Mouse (Mus musculus): ENCODE measurements around the gene Bpifb5. TPM values are rescaled to one million over a fixed set of nuclear protein-coding genes. Genes with fewer than 3 reads are reported as not detected.
"Not testable (repeated sequence)": the region's sequence is repeated elsewhere in the genome, so short reads cannot be mapped to it uniquely, and the experiment has no call there.

The Bpifb5 gene
- total RNA-seq, 2 experiments from 2014 or later = not detected

DNA sequence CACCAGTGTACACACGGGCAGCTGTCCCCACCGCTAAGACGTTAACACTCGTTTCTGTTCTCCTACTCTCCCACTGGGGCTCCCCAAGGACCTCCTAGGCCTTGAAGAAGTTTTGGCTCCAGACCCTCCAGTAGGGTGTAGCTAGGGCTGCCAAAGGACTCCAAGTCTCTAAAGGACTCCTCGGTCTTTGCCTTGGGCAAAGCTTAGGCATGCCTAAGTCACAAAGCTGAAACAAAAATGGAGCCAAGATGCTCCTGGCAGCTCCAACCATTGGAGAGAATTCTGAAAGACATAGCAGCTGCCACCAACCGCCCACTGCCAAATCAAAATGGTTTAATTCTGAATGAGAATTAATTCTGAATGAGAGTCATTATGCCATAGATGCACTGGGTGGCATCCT, 9.9 kb downstream of the Bpifb5 start:
- DNase-seq (ENCODE audit: extremely low spot score in 1 of 2, low spot score in 1 of 2) = peak in 1 of 2 experiments; percentile 24

- DNase-seq (ENCODE audit: extremely low spot score in 1 of 2, low spot score in 1 of 2) = no peak
Observed at GRCm38 (mm10) chr2:154240771-154241170, 17.2 kb downstream of the Bpifb5 start.

DNA sequence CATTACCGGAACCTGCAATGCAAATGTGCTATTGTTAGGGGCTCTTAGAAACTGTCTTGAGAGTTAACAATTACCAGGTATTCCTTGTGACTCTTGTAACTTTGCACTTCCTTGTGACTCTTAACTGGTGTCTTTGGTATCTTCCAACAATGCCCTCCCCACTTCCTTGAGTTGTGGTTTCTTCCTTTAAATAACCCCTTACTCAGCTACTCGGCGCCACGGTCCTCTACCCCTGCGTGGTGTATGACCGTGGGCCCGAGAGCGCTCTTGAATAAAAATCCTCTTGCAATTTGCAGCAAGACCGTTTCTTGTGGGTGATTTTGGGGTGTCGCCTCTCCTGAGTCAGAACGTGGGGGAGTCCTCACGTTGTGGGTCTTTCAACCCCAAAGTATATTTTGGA, 19.2 kb downstream of the Bpifb5 start:
- DNase-seq (ENCODE audit: extremely low spot score in 1 of 2, low spot score in 1 of 2) = not testable (repeated sequence)

GRCm38 (mm10) chr2:154243356-154244036, 20.0 kb downstream of the Bpifb5 start:
- peak in 1 of 2 experiments; percentile 29 for DNase-seq (ENCODE audit: extremely low spot score in 1 of 2, low spot score in 1 of 2)

DNA sequence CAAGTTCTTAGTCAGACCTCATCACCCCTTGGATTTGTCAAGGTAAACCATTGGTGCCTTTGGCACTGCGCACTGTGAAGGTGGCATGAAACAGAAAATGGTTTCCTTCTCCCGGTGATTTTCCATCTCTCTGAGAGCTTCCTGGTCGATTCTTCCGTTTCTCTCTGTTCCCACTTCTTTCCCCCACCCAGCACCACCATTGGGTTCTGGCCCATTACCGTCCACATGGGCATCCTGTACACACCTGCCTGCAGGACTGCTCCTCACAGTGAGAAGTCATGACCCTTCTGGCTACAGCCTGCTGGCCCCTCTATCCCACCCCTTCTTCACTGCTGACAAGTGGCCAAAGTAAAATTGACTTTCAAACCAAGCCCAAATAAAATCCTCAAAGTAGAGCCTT, 21.8 kb downstream of the Bpifb5 start:
- DNase-seq (ENCODE audit: extremely low spot score in 1 of 2, low spot score in 1 of 2) = no peak

DNA sequence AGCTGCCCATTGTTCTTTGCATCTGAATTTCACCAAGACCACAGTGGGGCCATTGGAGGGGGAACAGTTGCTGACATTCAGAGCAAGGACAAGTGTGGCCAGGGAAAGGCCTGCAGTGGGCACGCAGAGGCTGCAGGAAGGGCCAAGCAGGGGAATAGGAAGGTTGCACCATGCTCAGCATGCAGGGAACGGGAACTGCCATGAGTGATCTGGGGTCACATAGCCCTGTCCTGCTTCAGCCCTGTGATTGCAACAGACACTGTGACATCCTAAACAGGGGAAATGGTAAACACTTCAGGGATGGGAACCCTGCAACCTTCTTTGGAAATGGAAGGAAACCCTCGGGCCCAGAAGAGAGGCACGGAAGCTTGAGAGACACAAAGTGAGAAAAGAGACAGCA, 31.7 kb downstream of the Bpifb5 start:
- not testable (repeated sequence) for DNase-seq (ENCODE audit: extremely low spot score in 1 of 2, low spot score in 1 of 2)

- no peak for DNase-seq (ENCODE audit: extremely low spot score in 1 of 2, low spot score in 1 of 2)
Observed at GRCm38 (mm10) chr2:154255770-154256169, 32.2 kb downstream of the Bpifb5 start.

DNA sequence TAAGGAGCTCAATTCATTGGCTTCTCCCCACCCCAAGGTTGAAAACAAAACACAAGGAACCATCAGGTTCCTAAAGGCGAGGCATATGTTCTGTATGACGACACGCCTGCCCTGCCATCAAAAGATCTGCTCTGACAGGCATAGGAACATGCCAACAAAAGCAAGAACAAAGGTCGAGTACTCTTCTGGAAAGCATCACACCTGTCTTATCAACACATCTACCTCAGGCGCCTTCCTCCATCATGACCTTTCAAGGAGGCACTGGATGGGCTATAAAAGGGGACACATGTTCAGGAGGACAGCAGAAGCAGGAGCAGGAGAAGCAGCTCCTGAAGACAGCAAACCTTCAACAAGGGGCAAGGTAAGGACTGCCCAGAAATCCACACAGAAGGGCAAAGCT, 34.0 kb downstream of the Bpifb5 start, which contains the start of gene Bpifb9a:
Gene Bpifb9a, plus strand, starts transcription at position 301 of the 400 bp plus-strand sequence.
- not testable (repeated sequence) for DNase-seq (ENCODE audit: extremely low spot score in 1 of 2, low spot score in 1 of 2)

GRCm38 (mm10) chr2:154264397-154264796, 40.9 kb downstream of the Bpifb5 start:
- DNase-seq (ENCODE audit: extremely low spot score in 1 of 2, low spot score in 1 of 2) = not testable (repeated sequence)

Other genes starting within 250 kb of the Bpifb5 start
- gene Bpifa6, start 248.8 kb upstream of the Bpifb5 start, total RNA-seq (2021) = not detected
- not detected for gene Bpifa2, start 215.5 kb upstream of the Bpifb5 start, total RNA-seq (2021)
- not detected for gene Bpifa3, start 93.4 kb upstream of the Bpifb5 start, total RNA-seq (2021)
- not detected for gene Bpifa1, start 80.9 kb upstream of the Bpifb5 start, total RNA-seq (2021)
- not detected for gene Bpifa5, start 61.1 kb upstream of the Bpifb5 start, total RNA-seq (2021)
- under 1 TPM; 0.14 to 0.42 TPM for gene Bpifb1, start 32.9 kb upstream of the Bpifb5 start, total RNA-seq (2021)
- gene Bpifb9a, start 34.1 kb downstream of the Bpifb5 start, total RNA-seq (2021) = not detected
- not detected for gene Bpifb9b, start 83.5 kb downstream of the Bpifb5 start, total RNA-seq (2021)
- 10 to 100 TPM; 17.7 to 18.7 TPM for gene Cdk5rap1, start 149.3 kb downstream of the Bpifb5 start, total RNA-seq (2021)
- 10 to 100 TPM; 39.1 to 44.3 TPM for gene Snta1, start 184.4 kb downstream of the Bpifb5 start, total RNA-seq (2021)
- gene Cbfa2t2, start 212.7 kb downstream of the Bpifb5 start, total RNA-seq (2021) = 10 to 100 TPM; 46.4 to 51.4 TPM

All from layer of hippocampus, postnatal 25 days (tissue).